Mouse (Mus musculus): ENCODE results near the gene Tbata.

Gene Tbata

DNA sequence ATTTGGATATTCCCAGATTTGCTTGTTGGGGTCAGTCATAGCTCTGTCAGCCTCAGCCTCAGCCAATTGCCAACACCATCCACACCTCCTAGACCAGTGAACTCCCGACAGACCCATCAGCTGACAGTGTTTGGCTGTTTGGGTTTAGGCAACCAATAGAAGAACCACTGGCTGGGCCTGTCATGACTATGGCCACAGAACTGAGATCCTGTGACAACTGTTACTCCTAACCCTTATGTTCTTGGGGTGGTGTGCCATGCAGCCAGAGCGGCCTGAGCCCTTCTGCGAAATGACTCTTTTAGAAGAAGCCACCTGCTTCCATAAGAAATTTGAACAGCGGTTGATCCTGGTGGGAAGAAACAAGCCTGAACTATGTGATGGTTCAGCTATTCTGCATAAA, 39.4 kb downstream of the Tbata start:
- no peak for DNase-seq (ENCODE audit: low spot score in 2 of 2)

DNA sequence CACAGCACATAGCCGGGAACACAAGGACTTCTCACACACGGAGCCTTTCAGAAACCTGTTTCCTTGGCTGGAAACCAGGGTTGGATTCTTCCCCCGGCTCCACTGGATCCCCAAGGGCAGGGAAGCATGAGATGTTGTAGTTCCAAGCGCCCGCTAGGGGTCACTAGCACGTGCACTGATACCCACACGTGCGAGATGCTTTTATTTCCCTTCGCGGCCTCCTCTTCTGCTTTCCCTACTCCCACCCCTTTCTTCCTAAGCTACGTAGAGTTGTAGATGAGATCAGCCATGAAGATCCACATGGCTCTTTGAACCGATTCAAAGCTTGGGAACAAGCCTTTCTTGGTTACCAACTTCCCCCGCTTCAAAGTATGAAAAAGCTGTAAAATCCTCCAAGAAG, 40.0 kb downstream of the Tbata start:
- DNase-seq (ENCODE audit: low spot score in 2 of 2): peak; percentile 34 to 48

DNA sequence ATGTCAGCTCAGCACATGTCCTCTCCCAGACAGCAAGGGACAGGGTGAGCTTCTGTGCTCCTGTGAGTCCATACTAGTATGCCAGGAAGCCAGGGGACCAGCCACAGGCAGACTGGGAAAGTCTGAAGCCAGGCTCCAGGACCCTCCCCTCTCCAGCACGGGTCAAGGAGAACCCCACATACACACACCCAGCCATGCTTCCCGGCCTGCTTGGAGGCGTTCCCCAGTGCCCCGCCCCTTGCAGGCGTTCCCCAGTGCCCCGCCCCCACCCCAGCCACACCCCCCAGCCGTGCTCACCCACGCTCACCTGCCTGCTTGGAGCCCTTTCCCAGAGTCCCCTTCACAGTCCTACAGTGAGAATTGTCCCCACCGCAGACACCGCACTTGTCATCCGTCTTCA, 41.1 kb downstream of the Tbata start:
- DNase-seq (ENCODE audit: low spot score in 2 of 2): no peak

DNA sequence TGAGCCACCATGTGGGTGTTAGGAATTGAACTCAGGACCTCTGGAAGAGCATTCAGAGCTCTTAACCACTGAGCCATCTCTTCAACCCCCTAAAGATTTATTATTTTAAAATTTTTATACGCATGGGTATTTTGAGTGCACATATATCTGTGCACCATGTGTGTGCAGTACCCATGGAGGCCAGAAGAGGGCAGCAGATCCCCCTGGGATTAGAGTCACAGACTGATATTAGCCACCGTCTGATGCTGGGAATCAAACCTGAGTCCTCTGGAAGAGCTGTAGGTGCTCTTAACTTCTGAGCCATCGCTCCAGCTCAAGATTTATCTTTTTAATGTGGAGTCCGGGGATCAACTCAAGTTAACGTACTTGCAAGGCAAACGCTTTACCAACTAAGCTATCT, 43.9 kb downstream of the Tbata start:
- no peak for DNase-seq (ENCODE audit: low spot score in 2 of 2)

DNA sequence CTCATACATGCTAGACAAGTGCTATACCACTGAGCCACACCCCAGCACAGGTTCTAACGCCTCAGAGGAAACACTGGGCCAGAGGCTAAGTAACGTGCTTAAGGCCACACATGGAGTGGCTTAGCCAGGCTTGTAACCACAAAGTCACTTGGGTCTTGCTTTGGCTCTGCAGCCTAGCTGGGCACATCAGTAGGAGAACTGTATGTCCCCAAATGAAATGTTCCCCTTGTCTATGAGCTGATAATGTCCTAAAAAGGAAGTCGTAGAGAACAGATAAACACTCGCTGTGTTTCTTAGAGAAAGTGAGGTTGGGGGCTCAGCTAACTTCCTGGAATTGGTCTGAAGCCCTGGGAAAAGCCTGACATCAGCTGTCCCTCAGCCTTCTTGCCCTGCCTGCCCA, 44.4 kb downstream of the Tbata start:
- no peak for DNase-seq (ENCODE audit: low spot score in 2 of 2)

DNA sequence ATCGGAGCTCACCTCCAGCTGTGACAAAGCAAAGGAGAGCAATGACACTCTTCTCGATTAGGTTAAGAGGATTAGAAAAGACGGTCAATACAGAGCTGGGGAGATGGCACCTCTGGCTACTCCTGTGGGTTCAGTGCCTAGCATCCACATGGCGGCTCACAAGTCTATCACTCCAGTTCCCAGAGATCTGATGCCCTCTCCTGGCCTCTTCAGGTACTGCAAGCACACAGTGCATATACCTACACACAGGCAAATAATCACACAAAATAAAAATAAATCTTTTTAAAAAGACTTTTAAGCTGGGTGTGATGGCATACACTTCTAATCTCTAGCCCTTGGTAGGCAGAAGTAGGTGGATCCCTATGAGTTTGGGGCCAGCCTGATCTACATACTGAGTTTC, 47.6 kb downstream of the Tbata start:
- no peak for DNase-seq (ENCODE audit: low spot score in 2 of 2)

DNA sequence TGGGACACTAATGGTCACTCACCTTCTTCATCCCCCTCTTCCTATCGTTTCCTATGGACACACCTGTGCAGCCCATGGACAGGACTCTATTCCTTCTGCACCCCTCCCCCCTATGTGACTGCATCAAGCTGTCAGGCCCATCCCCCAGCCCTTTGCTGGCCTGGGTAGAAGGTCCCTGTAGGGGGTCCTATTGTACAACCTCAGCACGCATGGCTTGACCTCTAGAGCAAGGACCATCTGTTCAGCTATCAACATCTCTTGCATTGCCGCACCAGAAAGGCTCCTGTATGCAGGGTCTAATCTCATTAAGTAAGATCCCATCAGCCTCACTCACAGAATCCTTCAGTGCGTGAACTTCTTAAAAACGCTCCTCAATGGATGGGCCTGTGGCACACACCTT, 53.9 kb downstream of the Tbata start:
- no peak for DNase-seq (ENCODE audit: low spot score in 2 of 2)

DNA sequence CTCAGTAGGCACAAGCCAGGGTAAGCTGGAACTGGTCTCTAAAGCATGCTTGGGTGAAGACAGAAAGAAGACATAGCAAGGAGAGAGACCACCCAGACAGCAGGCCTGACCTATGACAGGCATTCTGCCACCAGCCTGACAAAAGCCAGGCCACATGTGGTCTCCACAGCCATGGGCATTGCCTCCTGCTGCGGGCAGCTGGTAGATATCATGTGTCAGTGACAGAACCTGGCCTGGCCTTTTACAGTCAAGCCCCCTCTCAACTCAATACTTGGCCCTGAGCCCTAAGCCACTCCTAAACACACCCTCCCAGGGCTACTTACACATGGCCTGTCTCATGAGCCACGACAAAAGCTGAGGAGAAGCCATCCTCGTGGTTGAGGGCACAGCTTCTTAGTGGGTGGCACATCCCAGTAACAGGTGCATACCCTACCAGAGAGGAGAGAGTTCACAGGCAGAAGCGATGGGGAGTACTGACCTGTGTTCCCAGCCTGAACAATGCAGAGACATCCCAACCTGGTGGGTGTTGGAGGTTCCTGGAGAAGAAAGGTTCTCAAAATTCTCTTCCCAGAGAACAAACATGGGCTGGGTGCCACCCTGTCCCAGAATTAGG, 55.1 kb downstream of the Tbata start:
- DNase-seq (ENCODE audit: low spot score in 2 of 2): no peak

DNA sequence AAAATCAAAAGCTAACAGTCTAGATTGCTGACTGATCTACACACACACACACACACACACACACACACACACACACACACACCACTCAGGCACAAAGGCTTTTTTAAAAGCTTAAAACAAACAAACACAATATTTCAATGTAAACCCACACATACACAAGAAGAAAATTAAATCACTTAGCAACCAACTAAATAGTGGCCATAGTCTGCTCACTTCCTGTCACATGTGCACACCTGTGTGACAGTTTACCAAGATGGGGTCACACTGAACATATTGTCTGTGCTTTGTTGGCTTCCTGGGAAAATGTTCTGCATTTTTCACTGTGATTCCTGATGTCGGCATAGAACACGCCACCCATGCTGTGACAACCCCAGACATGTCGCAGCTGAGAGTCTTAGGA, 60.0 kb downstream of the Tbata start:
- no peak for DNase-seq (ENCODE audit: low spot score in 2 of 2)

DNA sequence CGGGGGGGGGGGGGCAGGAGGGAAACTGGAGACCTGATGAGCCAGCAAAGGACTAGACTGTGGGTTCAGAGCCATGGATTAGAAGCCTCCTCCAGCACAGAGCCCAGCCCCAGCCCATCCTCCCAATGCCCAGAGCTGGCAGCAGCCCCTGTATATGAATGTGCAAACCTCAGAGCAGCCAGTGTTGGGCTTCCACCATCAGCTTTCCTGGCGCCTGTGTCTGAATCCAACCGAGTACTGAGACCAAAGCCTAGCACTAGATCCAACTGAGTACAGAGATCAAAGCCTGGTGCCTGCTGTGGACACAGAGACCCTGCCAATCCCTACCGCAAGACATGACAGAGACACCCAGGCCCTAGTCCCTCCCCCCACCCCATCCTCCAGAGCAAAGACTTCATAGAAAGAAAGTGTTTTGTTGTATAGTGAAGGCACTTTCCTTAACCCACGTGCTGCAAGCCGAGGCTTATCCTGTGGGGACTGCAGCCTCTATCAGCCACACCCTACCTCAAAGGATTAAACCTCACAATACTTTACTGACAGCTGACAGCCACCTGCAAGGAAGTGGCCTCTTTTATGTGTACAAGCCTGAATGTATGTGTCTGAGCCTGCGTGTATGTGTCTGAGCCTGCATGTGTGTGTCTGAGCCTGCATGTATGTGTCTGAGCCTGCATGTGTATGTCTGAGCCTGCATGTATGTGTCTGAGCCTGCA, 61.3 kb downstream of the Tbata start:
- DNase-seq (ENCODE audit: low spot score in 2 of 2): no peak

DNA sequence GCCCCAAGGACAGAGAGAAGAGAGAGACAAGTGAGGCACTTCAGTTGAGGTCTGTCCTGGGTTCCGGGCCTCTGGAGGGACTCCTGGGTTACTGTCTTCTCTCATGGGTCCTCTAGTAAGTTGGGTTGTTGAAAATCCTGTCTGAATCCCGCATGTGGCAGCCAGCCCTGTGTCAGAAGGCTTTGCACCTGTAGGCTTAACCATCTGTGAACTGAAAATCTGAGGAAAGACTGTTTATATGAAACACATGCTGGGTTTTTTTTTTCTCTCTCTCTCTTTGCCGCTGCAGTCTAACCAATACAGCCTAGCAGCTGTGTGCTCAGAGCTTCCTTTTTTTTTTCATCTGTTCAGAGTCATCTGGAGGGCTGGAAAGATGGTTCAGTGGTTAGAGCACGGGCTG, 62.6 kb downstream of the Tbata start:
- DNase-seq (ENCODE audit: low spot score in 2 of 2): no peak

DNA sequence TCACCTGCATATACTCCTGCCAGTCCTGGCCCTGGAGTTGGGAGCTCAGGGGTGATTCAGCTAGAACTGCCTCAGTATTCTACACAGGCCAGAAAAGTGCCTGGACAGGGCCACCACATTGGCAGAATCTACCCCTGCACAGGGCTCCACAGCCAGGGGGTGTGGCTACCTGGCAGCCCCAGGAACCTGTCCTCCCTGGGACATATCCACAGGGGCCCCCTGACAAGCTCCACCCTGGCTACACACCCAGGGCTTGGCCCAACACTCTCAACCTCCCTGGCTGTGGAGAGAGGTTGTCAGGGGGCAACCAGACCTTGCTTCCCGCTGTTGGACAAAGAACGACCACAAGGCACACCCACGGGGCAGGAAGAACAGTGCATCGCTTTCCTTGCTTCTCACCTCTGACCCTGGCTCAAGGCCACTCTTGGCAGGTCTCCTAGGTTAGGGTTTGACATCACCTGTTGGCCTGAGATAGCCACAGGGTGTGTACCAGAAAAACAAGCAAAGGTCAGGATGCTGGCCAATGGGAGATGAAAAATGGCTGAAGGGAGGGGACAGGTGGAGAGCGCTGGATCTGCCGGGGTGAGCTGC, 64.0 kb downstream of the Tbata start:
- no peak for DNase-seq (ENCODE audit: low spot score in 2 of 2)

DNA sequence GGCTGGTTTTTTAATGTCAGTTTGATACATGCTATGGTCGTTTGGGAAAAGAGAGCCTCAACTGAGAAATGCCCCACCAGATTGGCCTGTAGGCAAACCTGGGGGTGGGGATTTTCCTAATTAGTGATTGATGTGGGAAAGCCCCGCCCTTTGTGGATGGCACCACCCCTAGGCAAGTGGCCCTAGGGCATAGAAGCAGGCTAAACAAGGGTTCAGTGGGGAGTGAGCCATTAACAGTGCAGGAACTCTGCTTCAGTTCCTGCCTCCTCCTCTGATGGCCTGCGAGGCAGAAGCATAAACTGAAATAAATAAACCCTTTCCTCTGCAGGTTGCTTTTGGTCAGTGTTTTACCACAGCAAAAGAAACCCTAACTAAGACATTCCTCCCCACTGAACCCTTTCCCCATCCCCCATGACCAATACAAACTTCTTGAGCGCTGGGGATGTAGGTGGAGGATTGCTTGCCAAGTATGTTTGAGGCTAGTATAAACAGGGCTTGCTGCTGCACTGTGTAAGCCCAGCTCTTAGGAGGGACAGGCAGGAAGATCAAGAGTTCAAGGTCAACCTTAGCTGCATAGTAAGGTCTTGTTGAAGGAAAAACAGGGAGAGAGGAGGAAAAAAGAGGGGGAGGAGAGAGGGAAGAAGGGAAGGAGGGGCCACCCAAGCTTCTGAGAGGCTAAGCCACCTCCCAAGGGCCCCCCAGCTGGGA, 65.1 kb downstream of the Tbata start:
- DNase-seq (ENCODE audit: low spot score in 2 of 2): no peak

DNA sequence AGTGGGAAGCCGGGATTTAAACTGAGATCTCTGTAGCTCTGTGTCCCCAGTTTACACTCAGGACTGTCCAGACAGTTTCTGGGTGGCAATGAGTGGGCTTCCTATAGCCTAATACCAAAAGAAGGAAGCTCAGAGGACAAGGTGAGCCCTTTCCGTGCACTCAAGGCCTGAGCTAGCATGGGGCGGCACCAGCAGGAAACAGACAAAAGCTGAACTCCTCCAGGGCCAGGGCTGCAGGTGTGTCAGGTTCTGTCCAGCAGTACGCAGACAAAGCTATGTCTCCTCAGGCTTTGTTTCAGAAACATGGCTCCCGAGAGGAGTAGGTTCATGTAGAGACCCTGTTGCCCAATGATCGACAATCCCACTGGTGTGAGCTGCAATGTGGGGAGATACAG, 65.6 kb downstream of the Tbata start:
- no peak for DNase-seq (ENCODE audit: low spot score in 2 of 2)

Data from frontal cortex, postnatal 10 days (tissue).